Mouse (Mus musculus) neural tube, embryonic 12.5 days (tissue): ENCODE data around the gene Hdac4. TPM values are rescaled to one million over a fixed set of nuclear protein-coding genes. Genes with fewer than 3 reads are reported as not detected.

Experiments
- ATAC-seq: fragments of 200-750 bp; cut with Nextera tagmentation; 2 replicates; pipeline ENCODE4 v1.8.0; 2017; ENCODE audit warnings: low read depth, mild to moderate bottlenecking, moderate TSS enrichment, moderate library complexity; ENCODE audit not compliant: low FRiP score
- H3K27ac ChIP-seq: fragments of 300-500 bp; sonication (generic); 2 replicates; pipeline ENCODE4 v1.5.1; 2016
- H3K27me3 ChIP-seq: fragments of 300-500 bp; sonication (generic); replicated peaks from 2 replicates; pipeline ENCODE4 v1.6.1; 2016; ENCODE audit warnings: mild to moderate bottlenecking
- H3K36me3 ChIP-seq: fragments of 300-500 bp; sonication (generic); 2 replicates; pipeline ENCODE4 v1.6.1; 2016; ENCODE audit warnings: mild to moderate bottlenecking
- H3K4me1 ChIP-seq: fragments of 300-500 bp; sonication (generic); 2 replicates; pipeline ENCODE4 v1.6.1; 2016
- H3K4me2 ChIP-seq: fragments of 300-500 bp; sonication (generic); replicated peaks from 2 replicates; pipeline ENCODE4 v1.6.1; 2016; ENCODE audit warnings: mild to moderate bottlenecking
- H3K4me3 ChIP-seq: fragments of 300-500 bp; sonication (generic); 2 replicates; pipeline ENCODE4 v1.5.1; 2016
- H3K9ac ChIP-seq: fragments of 300-500 bp; sonication (generic); 2 replicates; pipeline ENCODE4 v1.6.1; 2016; ENCODE audit warnings: mild to moderate bottlenecking
- H3K9me3 ChIP-seq: fragments of 300-500 bp; sonication (generic); 2 replicates; pipeline ENCODE4 v1.6.1; 2016; ENCODE audit warnings: mild to moderate bottlenecking
- WGBS: fragments of 180-500 bp; shearing (Covaris S2); methylation state at CpG from one replicate; pipeline ENCODE4 v1.1.7; 2016; 5-methylcytosine and 5-hydroxymethylcytosine counted together
- polyA plus RNA-seq: library from polyadenylated mRNA; unstranded; fragments of >200 nt; fragmentation: Nextera tagmentation; extraction: Ambion mirVana; gene quantifications from 2 replicates; pipeline ENCODE4 v1.2.1, GENCODE M21; 2016

Hdac4 gene
- polyA plus RNA-seq, 1 experiment from 2014 or later: 26.6 TPM

- Histone ChIP-seq H3K4me1 (no peaks in the 10 kb centered on the region), H3K27ac (no peak overlapping the region), H3K27me3 (no peaks in the 10 kb centered on the region), H3K9ac (no peak overlapping the region), H3K9me3 (no peaks in the 10 kb centered on the region), H3K4me2 (no peak overlapping the region), H3K4me3 (no peak overlapping the region), H3K36me3 (peaks cover 68% of the 10 kb centered on the region)
- no peak for ATAC-seq
- 87% methylated on average over 8 of the region's 8 CpGs for WGBS
These were observed 234.3 kb downstream of the Hdac4 start for GRCm38 (mm10) chr1:91961231-91961630.

GRCm38 (mm10) chr1:91959891-91960290, 235.6 kb downstream of the Hdac4 start:
- 84% methylated on average over 3 of the region's 3 CpGs for WGBS
- no peak for ATAC-seq
- no peak overlapping the region for H3K9ac ChIP-seq
- no peak overlapping the region for H3K27ac ChIP-seq
- H3K4me1 ChIP-seq: no peaks in the 10 kb centered on the region
- no peak overlapping the region for H3K4me3 ChIP-seq
- H3K27me3 ChIP-seq: no peaks in the 10 kb centered on the region
- no peaks in the 10 kb centered on the region for H3K9me3 ChIP-seq
- no peak overlapping the region for H3K4me2 ChIP-seq
- H3K36me3 ChIP-seq: peaks cover 71% of the 10 kb centered on the region

GRCm38 (mm10) chr1:91959044-91959443, 236.5 kb downstream of the Hdac4 start:
- Histone ChIP-seq H3K9ac (no peak overlapping the region), H3K4me1 (no peaks in the 10 kb centered on the region), H3K4me3 (no peak overlapping the region), H3K36me3 (peaks cover 76% of the 10 kb centered on the region), H3K4me2 (no peak overlapping the region), H3K27ac (no peak overlapping the region), H3K27me3 (no peaks in the 10 kb centered on the region), H3K9me3 (no peaks in the 10 kb centered on the region)
- WGBS: 88% methylated on average over 5 of the region's 5 CpGs
- no peak for ATAC-seq

GRCm38 (mm10) chr1:91956229-91956628, 239.3 kb downstream of the Hdac4 start:
- no peaks in the 10 kb centered on the region for H3K9me3 ChIP-seq
- H3K27ac ChIP-seq: no peak overlapping the region
- no peak for ATAC-seq
- peaks cover 88% of the 10 kb centered on the region for H3K36me3 ChIP-seq
- H3K9ac ChIP-seq: no peak overlapping the region
- H3K4me2 ChIP-seq: no peak overlapping the region
- H3K4me1 ChIP-seq: no peaks in the 10 kb centered on the region
- H3K4me3 ChIP-seq: no peak overlapping the region
- no peaks in the 10 kb centered on the region for H3K27me3 ChIP-seq
- 84% methylated on average over 4 of the region's 4 CpGs for WGBS

- peaks cover 83% of the 10 kb centered on the region for H3K36me3 ChIP-seq
- H3K4me1 ChIP-seq: no peaks in the 10 kb centered on the region
- no peak for ATAC-seq
- no peaks in the 10 kb centered on the region for H3K9me3 ChIP-seq
- no peak overlapping the region for H3K4me3 ChIP-seq
- H3K9ac ChIP-seq: no peak overlapping the region
- H3K27ac ChIP-seq: no peak overlapping the region
- H3K4me2 ChIP-seq: no peak overlapping the region
- H3K27me3 ChIP-seq: no peaks in the 10 kb centered on the region
- WGBS: 94% methylated on average over 5 of the region's 5 CpGs
These were observed 240.5 kb downstream of the Hdac4 start for GRCm38 (mm10) chr1:91954954-91955353.

GRCm38 (mm10) chr1:91952912-91953311, 242.6 kb downstream of the Hdac4 start:
- Histone ChIP-seq H3K4me2 (no peak overlapping the region), H3K27ac (no peak overlapping the region), H3K9me3 (no peaks in the 10 kb centered on the region), H3K36me3 (peaks cover 69% of the 10 kb centered on the region), H3K27me3 (no peaks in the 10 kb centered on the region), H3K4me3 (no peak overlapping the region), H3K9ac (no peak overlapping the region), H3K4me1 (no peaks in the 10 kb centered on the region)
- 84% methylated on average over 6 of the region's 6 CpGs for WGBS
- no peak for ATAC-seq

GRCm38 (mm10) chr1:91947441-91947840, 248.1 kb downstream of the Hdac4 start:
- Histone ChIP-seq H3K4me3 (no peak overlapping the region), H3K4me2 (no peak overlapping the region), H3K9ac (no peak overlapping the region), H3K4me1 (no peaks in the 10 kb centered on the region), H3K9me3 (no peaks in the 10 kb centered on the region), H3K27ac (no peak overlapping the region), H3K36me3 (peaks cover 62% of the 10 kb centered on the region), H3K27me3 (no peaks in the 10 kb centered on the region)
- 91% methylated on average over 7 of the region's 7 CpGs for WGBS
- no peak for ATAC-seq

GRCm38 (mm10) chr1:91942583-91942982, 252.9 kb downstream of the Hdac4 start:
- Histone ChIP-seq H3K27ac (no peak overlapping the region), H3K9me3 (no peaks in the 10 kb centered on the region), H3K4me1 (no peaks in the 10 kb centered on the region), H3K4me3 (no peak overlapping the region), H3K9ac (no peak overlapping the region), H3K27me3 (no peaks in the 10 kb centered on the region), H3K36me3 (peaks cover 61% of the 10 kb centered on the region), H3K4me2 (no peak overlapping the region)
- no peak for ATAC-seq
- WGBS: 90% methylated on average over 2 of the region's 2 CpGs

GRCm38 (mm10) chr1:91942031-91942430, 253.5 kb downstream of the Hdac4 start:
- Histone ChIP-seq H3K4me3 (no peak overlapping the region), H3K4me1 (no peaks in the 10 kb centered on the region), H3K27me3 (no peaks in the 10 kb centered on the region), H3K36me3 (peaks cover 59% of the 10 kb centered on the region), H3K4me2 (no peak overlapping the region), H3K9ac (no peak overlapping the region), H3K9me3 (no peaks in the 10 kb centered on the region), H3K27ac (no peak overlapping the region)
- 66% methylated on average over 3 of the region's 3 CpGs for WGBS
- no peak for ATAC-seq

- ATAC-seq: no peak
- Histone ChIP-seq H3K9me3 (no peaks in the 10 kb centered on the region), H3K36me3 (peaks cover 51% of the 10 kb centered on the region), H3K27me3 (no peaks in the 10 kb centered on the region), H3K4me1 (no peaks in the 10 kb centered on the region), H3K9ac (no peak overlapping the region), H3K4me3 (no peak overlapping the region), H3K4me2 (no peak overlapping the region), H3K27ac (no peak overlapping the region)
- 100% methylated on average over 1 of the region's 1 CpGs for WGBS
These were observed 254.4 kb downstream of the Hdac4 start for GRCm38 (mm10) chr1:91941094-91941493.

- Histone ChIP-seq H3K9ac (no peak overlapping the region), H3K4me1 (no peaks in the 10 kb centered on the region), H3K9me3 (no peaks in the 10 kb centered on the region), H3K4me2 (no peak overlapping the region), H3K36me3 (peaks cover 30% of the 10 kb centered on the region), H3K27ac (no peak overlapping the region), H3K27me3 (no peaks in the 10 kb centered on the region), H3K4me3 (no peak overlapping the region)
- WGBS: 89% methylated on average over 3 of the region's 3 CpGs
- no peak for ATAC-seq
These were observed 260.3 kb downstream of the Hdac4 start for GRCm38 (mm10) chr1:91935171-91935570.

- Histone ChIP-seq H3K36me3 (peaks cover 40% of the 10 kb centered on the region), H3K4me1 (no peaks in the 10 kb centered on the region), H3K9me3 (no peaks in the 10 kb centered on the region), H3K27ac (no peak overlapping the region), H3K4me3 (no peak overlapping the region), H3K27me3 (no peaks in the 10 kb centered on the region), H3K9ac (no peak overlapping the region), H3K4me2 (no peak overlapping the region)
- WGBS: 93% methylated on average over 8 of the region's 8 CpGs
- no peak for ATAC-seq
These were observed 261.8 kb downstream of the Hdac4 start for GRCm38 (mm10) chr1:91933681-91934080.

GRCm38 (mm10) chr1:91932221-91932620, 263.3 kb downstream of the Hdac4 start:
- H3K4me2 ChIP-seq: no peak overlapping the region
- peaks cover 45% of the 10 kb centered on the region for H3K36me3 ChIP-seq

More at GRCm38 (mm10) chr1:91932221-91932620, 263.3 kb downstream of the Hdac4 start:
- H3K4me3 ChIP-seq: no peak overlapping the region
- H3K27me3 ChIP-seq: no peaks in the 10 kb centered on the region
- H3K27ac ChIP-seq: no peak overlapping the region
- WGBS: 94% methylated on average over 12 of the region's 12 CpGs
- no peak for ATAC-seq
- no peaks in the 10 kb centered on the region for H3K9me3 ChIP-seq
- H3K9ac ChIP-seq: no peak overlapping the region
- H3K4me1 ChIP-seq: no peaks in the 10 kb centered on the region
